Mouse (Mus musculus) myocyte (in vitro differentiated cells): ENCODE data around the gene Sos1.

ENCODE experiments used
- CEBPB ChIP-seq: IDR thresholded peaks from 2 replicates; pipeline ENCODE4 v1.6.1; 2011; ENCODE audit warnings: mild to moderate bottlenecking, moderate library complexity; ENCODE audit not compliant: poor library complexity, insufficient read depth, severe bottlenecking
- E2F4 ChIP-seq: IDR thresholded peaks from one replicate; pipeline ENCODE4 v1.6.1; 2011; ENCODE audit warnings: mild to moderate bottlenecking, control low read depth, moderate library complexity; ENCODE audit not compliant: insufficient read depth
- POLR2A ChIP-seq: IDR thresholded peaks from one replicate; pipeline ENCODE4 v1.6.1; 2011; ENCODE audit warnings: low read depth, mild to moderate bottlenecking, control low read depth, moderate library complexity; ENCODE audit not compliant: insufficient read length
- TCF12 ChIP-seq: IDR thresholded peaks from one replicate; pipeline ENCODE4 v1.6.1; 2011; ENCODE audit warnings: mild to moderate bottlenecking, control low read depth; ENCODE audit not compliant: poor library complexity, insufficient read depth, severe bottlenecking
- USF1 ChIP-seq: IDR thresholded peaks from one replicate; pipeline ENCODE4 v1.6.1; 2011; ENCODE audit warnings: low read depth, mild to moderate bottlenecking, control low read depth, moderate library complexity

DNA sequence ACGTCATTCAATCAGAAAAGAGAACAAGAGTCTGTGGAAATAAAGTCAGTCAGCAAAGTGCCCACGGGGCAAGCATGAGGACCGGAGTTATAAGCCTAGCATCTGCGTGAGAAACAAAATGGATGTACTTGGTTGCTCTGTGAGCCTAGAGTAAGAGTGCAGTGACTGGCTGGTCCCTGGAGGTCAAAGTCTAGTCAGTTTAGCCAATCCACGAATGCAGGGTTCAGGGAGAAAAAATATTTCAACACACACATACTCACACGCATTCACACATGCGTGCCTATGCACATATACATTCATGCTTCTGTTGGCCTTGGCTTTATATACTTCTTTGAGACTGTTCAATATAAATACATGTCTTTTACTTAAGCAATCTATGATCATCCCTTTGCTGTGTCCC is 35.3 kb upstream of the Sos1 start:
- TF ChIP-seq TCF12, result no peak
- TF ChIP-seq CEBPB, result no peak
- TF ChIP-seq USF1, result no peak
- TF ChIP-seq E2F4, result no peak
- no peak for TF ChIP-seq POLR2A
